Mouse (Mus musculus) lung, postnatal 0 days (tissue): ENCODE results near the gene Fam178b.

Source experiments
- CTCF ChIP-seq: IDR thresholded peaks from 2 replicates; pipeline ENCODE4 v1.5.1; 2016; ENCODE audit warnings: antibody characterized with exemption, mild to moderate bottlenecking
- EP300 ChIP-seq: IDR thresholded peaks from 2 replicates; pipeline ENCODE4 v1.6.1; 2016; ENCODE audit warnings: antibody characterized with exemption, mild to moderate bottlenecking, control low read depth

- no peak for TF ChIP-seq CTCF
- TF ChIP-seq EP300, result no peak
Measured at GRCm38 (mm10) chr1:36632846-36633245, 50.1 kb downstream of the Fam178b start.
